Mouse (Mus musculus) spleen, embryonic (tissue): Measurements from ENCODE around the gene Nfkbil1.

Experiments
- CTCF ChIA-PET: fragments of 350-600 bp; sonication (Branson Sonifier 250); formaldehyde crosslinking; loops from one replicate; lab custom pipeline; 2022; lab: Charles Lee

Nfkbil1 gene

DNA sequence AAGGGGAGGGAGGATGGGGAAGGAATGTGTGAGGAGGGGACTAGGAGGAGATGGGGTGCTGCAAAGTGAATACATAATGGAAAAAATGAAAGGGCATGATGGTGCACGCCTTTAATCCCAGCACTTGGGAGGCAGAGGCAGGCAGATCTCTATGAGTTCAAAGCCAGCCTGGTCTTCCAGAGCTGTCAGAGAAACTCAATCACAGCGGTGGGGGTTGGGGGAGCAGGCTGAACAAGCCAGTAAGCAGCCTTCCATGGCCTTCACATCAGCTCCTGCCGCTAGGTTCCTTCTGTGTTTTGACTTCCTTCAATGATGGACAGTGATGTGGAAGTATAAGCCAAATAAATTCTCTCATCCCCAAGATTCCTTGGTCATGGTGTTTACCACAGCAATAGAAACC lies 19.7 kb upstream of the Nfkbil1 start:
- CTCF ChIA-PET = interaction anchor here (0.6 to 5.7 kb wide), 4 partner anchors 9 to 1298 kb away, joined by 3 to 25 read pairs (median 8); no protein-coding TSS in a partner anchor

- CTCF ChIA-PET = interaction anchor here (0.6 to 5.7 kb wide), 5 partner anchors 9 to 352 kb away, joined by 3 to 25 read pairs (median 7); no protein-coding TSS in a partner anchor
These were observed 18.9 kb upstream of the Nfkbil1 start for GRCm38 (mm10) chr17:35254241-35255098.

- CTCF ChIA-PET = interaction anchor here (0.6 to 5.7 kb wide), 3 partner anchors 18 to 32 kb away, joined by 3 to 25 read pairs (median 9); no protein-coding TSS in a partner anchor
These were observed 17.9 kb upstream of the Nfkbil1 start for GRCm38 (mm10) chr17:35253293-35254093.

DNA sequence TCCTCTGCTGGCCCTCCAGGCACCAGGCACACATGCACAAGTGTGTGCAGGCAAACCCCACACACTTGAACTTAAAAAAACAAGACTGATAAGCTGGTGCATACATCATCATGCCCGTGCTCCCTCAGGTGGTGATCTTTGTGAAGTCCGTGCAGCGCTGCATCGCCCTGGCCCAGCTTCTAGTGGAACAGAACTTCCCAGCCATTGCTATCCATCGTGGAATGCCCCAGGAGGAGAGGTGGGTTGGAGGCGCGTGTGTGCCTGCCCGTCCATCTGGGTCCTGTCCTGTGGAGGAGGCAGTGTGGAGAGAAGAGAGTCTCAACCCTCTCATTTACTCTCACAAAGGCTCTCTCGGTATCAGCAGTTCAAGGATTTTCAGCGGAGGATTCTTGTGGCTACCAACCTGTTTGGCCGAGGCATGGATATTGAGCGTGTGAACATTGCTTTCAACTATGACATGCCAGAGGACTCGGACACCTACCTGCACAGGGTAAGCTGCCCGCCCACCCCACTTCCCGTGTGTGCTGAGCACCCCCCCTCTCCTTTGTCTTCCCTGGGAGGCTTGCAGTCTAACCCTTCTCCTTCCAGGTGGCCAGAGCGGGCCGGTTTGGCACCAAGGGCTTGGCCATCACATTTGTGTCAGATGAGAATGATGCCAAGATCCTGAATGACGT lies 17.2 kb upstream of the Nfkbil1 start:
- CTCF ChIA-PET = no interaction called here

- CTCF ChIA-PET = interaction anchor here (1.0 kb wide), 1 partner anchor 22 kb away, joined by 5 read pairs; no protein-coding TSS in a partner anchor
These were observed 16.4 kb upstream of the Nfkbil1 start for GRCm38 (mm10) chr17:35251981-35252380.

DNA sequence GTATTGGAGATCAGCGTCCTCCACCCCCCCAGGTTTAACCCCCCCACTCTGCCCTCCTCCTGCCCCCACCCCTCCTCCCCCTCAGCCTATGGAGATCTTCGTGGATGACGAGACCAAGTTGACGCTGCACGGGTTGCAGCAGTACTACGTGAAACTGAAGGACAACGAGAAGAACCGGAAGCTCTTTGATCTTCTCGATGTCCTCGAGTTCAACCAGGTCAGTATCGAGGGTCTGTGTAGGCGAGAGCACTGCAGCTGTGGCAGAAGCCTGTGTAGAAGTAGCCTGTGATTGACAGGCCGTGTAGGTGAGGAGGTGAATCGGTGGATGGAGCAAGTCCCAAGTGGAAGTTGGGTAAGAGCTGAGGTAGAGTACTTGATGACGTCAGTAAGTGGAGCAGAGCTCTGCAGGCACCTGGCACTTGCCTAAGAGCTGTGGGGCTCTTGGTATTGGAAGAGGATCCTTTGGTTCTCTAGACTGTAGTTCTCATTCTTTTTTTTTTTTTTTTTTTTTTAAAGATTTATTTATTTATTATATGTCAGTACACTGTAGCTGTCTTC lies 15.6 kb upstream of the Nfkbil1 start:
- CTCF ChIA-PET = interaction anchor here (1.0 kb wide), 1 partner anchor 23 kb away, joined by 5 read pairs; no protein-coding TSS in a partner anchor

DNA sequence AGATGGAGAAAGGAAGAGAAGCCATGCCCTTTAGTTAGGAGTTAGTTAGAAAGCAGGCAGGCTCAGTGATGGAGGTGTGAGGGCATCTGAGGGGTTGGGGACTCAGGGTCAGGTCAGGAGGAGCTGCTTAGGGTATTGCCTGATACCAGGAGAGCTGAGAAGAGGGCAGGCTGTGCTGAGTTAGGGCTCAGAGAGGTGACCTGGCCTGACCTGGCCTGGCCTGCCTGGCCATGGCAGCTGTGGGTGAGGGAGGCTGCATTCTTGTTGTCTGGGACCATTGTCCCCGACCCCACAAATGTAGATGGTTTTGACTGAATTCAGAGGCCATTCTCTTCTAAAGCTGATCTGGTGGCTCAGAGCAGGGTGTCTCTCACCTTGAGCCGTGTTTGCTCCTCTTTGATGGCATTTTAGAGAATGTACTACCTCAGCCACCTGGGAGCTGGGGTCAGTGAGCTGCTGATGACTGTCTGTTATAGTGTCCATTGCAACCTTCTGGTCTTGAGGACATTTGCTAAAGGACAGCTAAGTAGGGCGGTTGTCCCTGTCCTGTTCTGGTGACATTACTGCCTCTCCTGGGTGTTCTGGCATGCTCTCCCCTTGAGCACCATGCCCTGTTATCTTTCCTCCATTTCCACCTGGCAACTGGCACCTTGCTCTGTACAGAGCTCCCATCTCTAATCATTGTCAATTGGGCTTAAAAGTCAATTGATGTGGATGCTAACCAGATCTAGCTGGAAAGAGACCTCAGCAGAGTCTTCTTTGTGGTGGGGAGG lies 14.9 kb upstream of the Nfkbil1 start:
- CTCF ChIA-PET = no interaction called here

DNA sequence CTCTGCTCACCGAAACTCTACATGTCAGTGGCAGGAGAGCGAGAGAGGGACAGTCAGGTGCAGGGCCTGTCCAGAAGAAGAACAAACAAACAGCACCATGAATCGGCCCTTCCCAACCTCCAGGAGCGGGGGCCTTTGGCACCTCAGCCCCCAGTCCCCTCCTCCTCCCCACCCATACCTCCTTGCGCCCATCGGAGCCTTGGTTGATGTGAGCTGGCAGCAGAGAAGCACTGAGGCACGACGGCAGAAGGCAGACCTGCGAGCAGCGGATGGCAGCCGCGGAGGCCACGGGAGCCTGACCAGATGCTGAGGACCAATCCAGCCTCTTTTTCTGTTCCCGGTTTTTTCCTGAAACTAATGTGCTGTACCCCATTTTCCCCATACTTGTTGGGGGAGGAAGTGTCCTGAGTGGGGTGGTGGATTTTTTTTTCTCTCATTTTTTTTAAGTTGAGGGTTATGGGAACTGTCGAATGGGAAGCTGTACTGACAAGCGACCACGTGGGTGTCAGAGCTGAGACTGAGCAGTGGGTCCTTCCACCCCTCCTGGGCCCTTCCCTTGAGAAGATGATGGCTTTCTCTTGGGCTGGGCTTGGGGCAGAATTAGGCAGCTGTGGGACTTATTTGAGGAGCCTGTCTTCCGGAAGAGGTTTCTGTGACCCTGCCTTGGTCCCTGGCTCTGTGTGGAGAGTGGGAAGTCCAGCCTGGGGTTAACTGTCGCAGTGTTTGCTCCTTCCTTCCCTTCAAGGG lies 14.0 kb upstream of the Nfkbil1 start:
- CTCF ChIA-PET = no interaction called here

- CTCF ChIA-PET = no interaction called here
These were observed 13.4 kb upstream of the Nfkbil1 start for GRCm38 (mm10) chr17:35248986-35249385.

DNA sequence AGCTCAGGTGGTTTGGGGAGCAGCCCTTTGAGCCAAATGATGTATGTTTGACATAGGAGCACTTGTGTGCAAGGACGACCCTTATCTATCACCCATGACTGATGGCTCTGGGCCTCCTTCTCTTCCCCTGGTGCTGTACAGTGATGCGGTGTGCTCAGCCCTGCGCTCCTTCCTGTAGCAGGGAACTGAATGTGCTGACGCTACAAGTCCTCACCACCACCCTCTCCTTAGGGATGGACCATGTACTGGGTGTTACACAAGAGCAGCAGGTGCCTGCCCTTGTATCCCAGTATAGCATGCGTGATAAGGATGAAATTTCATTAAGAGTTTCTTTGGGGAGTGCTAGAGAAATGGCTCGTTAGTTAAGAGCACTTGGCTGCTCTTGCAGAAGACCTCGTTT lies 11.6 kb upstream of the Nfkbil1 start:
- CTCF ChIA-PET = interaction anchor here (0.7 to 2.0 kb wide), 2 partner anchors 28 to 910 kb away, joined by 4 to 8 read pairs; no protein-coding TSS in a partner anchor

DNA sequence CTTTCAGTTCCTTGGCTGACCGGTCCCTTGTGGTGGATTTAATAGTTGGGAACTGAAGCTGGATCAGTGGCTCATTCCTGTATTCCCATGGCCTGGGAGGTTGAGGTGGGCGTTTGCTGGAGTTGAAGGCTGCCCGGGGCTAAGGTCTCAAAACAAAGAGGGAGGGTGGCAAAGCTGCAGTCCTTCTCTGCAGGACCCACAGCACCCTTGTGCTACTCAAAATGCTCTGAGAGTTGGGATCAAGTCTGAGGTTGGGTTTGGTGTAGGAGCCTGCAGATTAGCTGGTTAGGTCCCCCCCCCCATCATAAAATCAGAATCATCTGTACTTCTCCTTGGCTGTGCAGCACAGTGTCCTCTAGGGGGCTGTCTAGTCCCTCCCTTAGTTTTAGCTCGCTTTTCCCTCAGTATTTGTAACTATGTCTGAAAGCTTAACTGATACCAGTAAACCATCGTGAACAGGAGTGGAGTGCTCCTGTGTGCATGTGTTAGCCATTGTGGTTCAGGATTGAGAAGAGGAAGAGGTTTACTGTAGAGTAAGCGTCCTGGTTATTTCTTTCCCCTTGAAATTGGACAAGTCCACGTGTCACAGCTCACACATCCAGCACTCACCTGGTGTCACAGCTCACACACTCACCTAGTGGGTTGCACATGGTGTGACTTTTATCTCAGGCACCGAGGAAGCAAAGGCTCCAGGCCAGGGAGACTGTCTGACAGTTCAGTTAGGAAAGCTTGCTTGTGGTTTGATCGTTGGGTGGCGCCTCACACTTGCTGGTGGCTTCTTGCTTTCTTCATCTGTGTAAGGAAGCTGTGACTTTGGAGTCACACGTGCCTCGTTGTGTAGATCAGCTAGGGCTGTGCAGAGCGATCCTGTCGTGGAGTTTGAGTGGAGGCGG lies 10.4 kb upstream of the Nfkbil1 start:
- CTCF ChIA-PET = interaction anchor here (0.6 to 2.0 kb wide), 4 partner anchors 9 to 206 kb away, joined by 3 to 8 read pairs (median 5); no protein-coding TSS in a partner anchor

GRCm38 (mm10) chr17:35244999-35245398 lies 9.4 kb upstream of the Nfkbil1 start:
- CTCF ChIA-PET = no interaction called here

DNA sequence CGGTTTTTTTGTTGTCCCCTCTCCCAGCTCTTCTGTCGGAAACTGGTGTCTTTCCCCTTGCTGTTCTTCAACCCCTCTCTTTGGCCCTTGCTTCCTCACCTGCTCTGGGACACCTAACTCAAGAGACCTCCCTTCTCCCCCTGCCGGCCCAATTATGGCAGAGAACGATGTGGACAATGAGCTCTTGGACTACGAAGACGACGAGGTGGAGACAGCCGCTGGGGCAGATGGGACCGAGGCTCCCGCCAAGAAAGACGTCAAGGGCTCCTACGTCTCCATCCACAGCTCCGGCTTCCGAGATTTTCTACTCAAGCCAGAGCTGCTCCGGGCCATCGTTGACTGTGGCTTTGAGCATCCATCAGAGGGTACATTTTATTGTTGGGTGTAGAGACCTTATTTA lies 7.5 kb upstream of the Nfkbil1 start:
- CTCF ChIA-PET = interaction anchor here (0.6 to 0.7 kb wide), 2 partner anchors 33 to 1161 kb away, joined by 3 read pairs; no protein-coding TSS in a partner anchor

DNA sequence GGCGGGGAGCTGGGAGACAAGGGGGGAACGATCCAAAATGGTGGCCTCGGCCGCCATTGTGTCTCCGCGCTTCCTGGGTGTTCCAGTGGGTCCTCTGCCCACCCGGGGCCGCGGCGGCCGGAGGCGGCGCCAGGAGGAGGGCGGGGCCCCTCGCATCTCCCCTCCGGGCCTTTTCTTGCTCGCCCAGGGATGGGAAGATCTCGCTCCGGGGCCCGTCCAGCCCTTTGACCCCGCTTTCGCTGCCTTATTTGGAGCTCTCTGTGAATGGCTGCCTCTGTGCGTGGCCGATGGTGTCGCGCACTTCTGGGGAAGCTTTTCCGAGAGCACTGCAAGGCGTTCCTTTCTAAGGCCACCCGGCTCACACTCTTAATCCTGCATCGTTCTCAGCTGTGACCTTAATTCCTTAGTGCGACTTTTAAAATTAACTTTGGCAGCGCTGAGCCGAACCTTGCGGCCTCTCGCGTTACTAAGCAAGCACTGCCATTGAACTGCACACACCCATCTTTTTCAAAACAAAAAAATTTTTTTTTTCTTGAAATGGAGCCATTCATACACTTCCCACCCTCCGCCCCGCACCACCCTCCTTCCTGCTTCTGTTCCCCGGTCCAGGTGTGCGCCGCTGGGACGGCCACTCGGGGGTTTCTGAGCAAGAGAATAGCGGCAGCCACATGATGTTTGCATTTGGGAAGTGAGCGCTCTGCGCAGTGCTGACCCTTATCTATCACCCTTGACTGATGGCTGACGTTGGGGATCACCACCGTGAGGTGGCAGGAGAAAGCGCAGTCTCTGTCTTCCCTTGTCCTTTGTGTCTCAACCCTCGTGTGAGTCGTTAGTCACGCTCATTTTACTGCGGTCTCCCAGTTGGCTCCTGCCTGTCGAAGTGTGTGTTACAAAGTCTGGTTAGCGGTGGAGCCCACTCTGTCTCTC lies 6.7 kb upstream of the Nfkbil1 start:
- CTCF ChIA-PET = interaction anchor here (0.6 to 1.2 kb wide), 3 partner anchors 15 to 1160 kb away, joined by 3 to 4 read pairs (median 3); no protein-coding TSS in a partner anchor

- CTCF ChIA-PET = interaction anchor here (0.8 to 1.2 kb wide), 2 partner anchors 16 to 31 kb away, joined by 3 to 4 read pairs; no protein-coding TSS in a partner anchor
These were observed 5.9 kb upstream of the Nfkbil1 start, which contains the start of gene Ddx39b for GRCm38 (mm10) chr17:35241305-35242014. Gene Ddx39b, plus strand, starts transcription at chr17:35241746.
